Mouse (Mus musculus): ENCODE data around the gene Acy3. TPM values are rescaled to one million over a fixed set of nuclear protein-coding genes. Genes with fewer than 3 reads are reported as not detected.
A peak's percentile ranks its signal among the peaks of the same experiment; 100 is the strongest.
"Not testable (repeated sequence)": the region's sequence is repeated elsewhere in the genome, so short reads cannot be mapped to it uniquely, and the experiment has no call there.

The Acy3 gene
- 1 to 10 TPM; 1.7 to 2.6 TPM for total RNA-seq (2021)
- long read RNA-seq, experiment 1, partial matches to known transcripts = 0 of 2 reads
- long read RNA-seq, experiment 1, other reads (novel, unspliced or antisense) = 1 of 2 reads
- long read RNA-seq, experiment 2, partial matches to known transcripts = 1 of 4 reads
- long read RNA-seq, experiment 2, other reads (novel, unspliced or antisense) = 2 of 4 reads

- intact Hi-C loops (cut with DNase I) = loop anchor here (10.0 kb wide), 1 partner anchor 202 kb away; no protein-coding TSS in a partner anchor
- peak within 1 kb of the TSS; percentile 86 for H3K27ac ChIP-seq
- peak within 1 kb of the TSS; percentile 61 for H3K4me3 ChIP-seq
- no peak for TF ChIP-seq CTCF (IDR thresholded peaks at IDR 0.05)
- peak; percentile 87 for DNase-seq
Measured at GRCm38 (mm10) chr19:3986334-3986733, at the start of gene Acy3. Gene Acy3, plus strand, starts transcription at chr19:3986570.

- intact Hi-C loops (cut with DNase I) = no loop called here
- no peak for DNase-seq
- H3K27ac ChIP-seq = no peak overlapping the region
- no peak overlapping the region for H3K4me3 ChIP-seq
- no peak for TF ChIP-seq CTCF (IDR thresholded peaks at IDR 0.05)
Measured at GRCm38 (mm10) chr19:3942315-3942714, 44.1 kb upstream of the Acy3 start.

GRCm38 (mm10) chr19:3942986-3943735, 43.2 kb upstream of the Acy3 start:
- Histone ChIP-seq H3K27ac (no peak overlapping the region), H3K4me3 (no peak overlapping the region)
- no peak for DNase-seq
- intact Hi-C loops (cut with DNase I) = no loop called here
- TF ChIP-seq CTCF (IDR thresholded peaks at IDR 0.05) = no peak

GRCm38 (mm10) chr19:3945872-3946564, 40.4 kb upstream of the Acy3 start:
- peak; percentile 15 for DNase-seq
- Histone ChIP-seq H3K27ac (no peak overlapping the region), H3K4me3 (no peak overlapping the region)
- intact Hi-C loops (cut with DNase I) = loop anchor here (2.0 kb wide), 3 partner anchors 35 to 105 kb away; partner anchors contain the start of gene Ndufv1
- no peak for TF ChIP-seq CTCF (IDR thresholded peaks at IDR 0.05)

GRCm38 (mm10) chr19:3946715-3947114, 39.7 kb upstream of the Acy3 start:
- TF ChIP-seq CTCF (IDR thresholded peaks at IDR 0.05) = no peak; the same call in none of the 2 replicates
- no peak overlapping the region for H3K4me3 ChIP-seq
- peak; percentile 72 for DNase-seq
- intact Hi-C loops (cut with DNase I) = loop anchor here (2.0 kb wide), 3 partner anchors 34 to 104 kb away; partner anchors contain the start of gene Ndufv1
- H3K27ac ChIP-seq = no peak overlapping the region

DNA sequence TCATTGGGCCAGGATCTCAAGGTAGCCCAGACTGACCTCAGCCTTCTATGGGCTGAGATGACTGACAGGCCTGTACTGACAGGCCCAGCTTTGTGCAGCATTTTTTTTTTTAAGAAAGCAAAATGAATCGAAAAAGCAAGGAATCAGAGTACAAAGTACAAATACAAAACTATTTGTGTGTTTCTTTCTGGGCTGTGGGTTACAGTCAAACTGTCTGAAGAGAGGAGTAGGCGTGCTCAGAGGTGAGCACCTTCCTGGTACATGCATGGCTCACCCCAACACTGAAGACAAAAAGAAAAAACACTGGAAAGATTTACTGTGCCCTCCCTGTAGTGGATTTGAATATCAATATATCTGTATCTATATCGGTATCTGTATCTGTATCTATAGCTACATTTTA, 38.6 kb upstream of the Acy3 start:
- intact Hi-C loops (cut with DNase I) = loop anchor here (2.0 kb wide), 3 partner anchors 33 to 103 kb away; partner anchors contain the start of gene Ndufv1
- no peak overlapping the region for H3K4me3 ChIP-seq
- DNase-seq = no peak
- no peak overlapping the region for H3K27ac ChIP-seq
- no peak for TF ChIP-seq CTCF (IDR thresholded peaks at IDR 0.05)

DNA sequence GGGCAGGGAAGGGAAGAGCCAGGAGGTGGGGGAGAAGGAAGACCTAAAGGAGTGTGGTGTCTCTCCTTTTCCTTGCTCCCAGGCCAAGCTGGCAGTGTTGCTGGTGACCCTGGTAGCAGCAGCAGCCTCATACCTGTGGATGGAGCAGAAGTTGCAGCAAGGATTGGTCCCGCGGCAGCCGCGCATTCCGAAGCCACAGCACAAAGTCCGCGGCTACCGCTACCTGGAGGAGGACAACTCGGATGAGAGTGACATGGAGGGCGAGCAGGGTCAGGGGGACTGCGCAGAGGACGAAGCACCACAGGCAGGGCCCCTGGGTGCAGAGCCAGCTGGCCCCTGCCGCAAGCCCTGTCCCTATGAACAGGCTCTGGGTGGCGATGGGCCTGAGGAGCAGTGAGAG, 37.8 kb upstream of the Acy3 start:
- Histone ChIP-seq H3K27ac (no peak overlapping the region), H3K4me3 (no peak overlapping the region)
- intact Hi-C loops (cut with DNase I) = no loop called here
- no peak for TF ChIP-seq CTCF (IDR thresholded peaks at IDR 0.05)
- peak; percentile 13 for DNase-seq

DNA sequence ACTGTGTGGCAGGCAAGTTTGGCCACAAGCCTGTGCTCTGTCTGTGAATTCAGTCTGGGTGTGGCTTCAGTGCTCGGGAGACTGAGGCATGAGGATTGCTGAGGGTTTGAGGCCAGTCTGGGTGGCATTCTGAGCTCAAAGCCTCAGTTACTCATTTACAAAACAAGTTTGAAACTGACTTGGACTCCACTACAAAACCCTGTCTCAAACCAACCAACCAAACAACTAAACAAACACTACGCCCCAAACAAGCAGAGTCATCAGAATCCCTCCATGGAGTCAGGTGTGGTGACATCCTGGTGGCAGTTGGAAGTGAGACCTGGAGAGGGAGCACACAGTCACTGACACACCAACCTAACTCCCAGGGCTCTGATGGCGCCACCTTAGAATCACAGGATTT, 36.0 kb upstream of the Acy3 start:
- intact Hi-C loops (cut with DNase I) = no loop called here
- TF ChIP-seq CTCF (IDR thresholded peaks at IDR 0.05) = no peak
- H3K4me3 ChIP-seq = no peak overlapping the region
- peak; percentile 7 for DNase-seq
- no peak overlapping the region for H3K27ac ChIP-seq

GRCm38 (mm10) chr19:3951461-3951860, 34.9 kb upstream of the Acy3 start:
- peak; percentile 1 for DNase-seq
- Histone ChIP-seq H3K27ac (no peak overlapping the region), H3K4me3 (no peak overlapping the region)
- no peak for TF ChIP-seq CTCF (IDR thresholded peaks at IDR 0.05)
- intact Hi-C loops (cut with DNase I) = no loop called here

DNA sequence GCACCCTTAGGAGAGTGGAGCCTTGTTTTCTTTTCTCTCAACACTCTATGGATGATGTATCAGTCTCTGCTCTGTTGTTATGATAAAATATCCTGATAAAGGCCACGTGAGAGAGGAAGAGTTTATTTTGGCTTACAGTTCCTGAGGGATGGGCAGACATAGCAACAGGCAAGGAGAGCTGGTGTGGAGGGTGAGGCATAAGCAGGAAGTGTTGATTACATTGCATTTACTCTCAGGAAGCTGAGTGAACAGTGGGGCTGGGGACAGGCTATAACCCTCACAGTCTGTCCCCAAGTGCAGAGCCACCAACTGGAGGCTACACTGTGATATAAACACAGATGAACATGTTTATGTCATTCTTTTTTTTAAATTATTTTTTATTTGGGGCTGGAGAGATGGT, 34.3 kb upstream of the Acy3 start:
- DNase-seq = peak; percentile 2
- intact Hi-C loops (cut with DNase I) = no loop called here
- no peak for TF ChIP-seq CTCF (IDR thresholded peaks at IDR 0.05)
- Histone ChIP-seq H3K4me3 (no peak overlapping the region), H3K27ac (no peak overlapping the region)

DNA sequence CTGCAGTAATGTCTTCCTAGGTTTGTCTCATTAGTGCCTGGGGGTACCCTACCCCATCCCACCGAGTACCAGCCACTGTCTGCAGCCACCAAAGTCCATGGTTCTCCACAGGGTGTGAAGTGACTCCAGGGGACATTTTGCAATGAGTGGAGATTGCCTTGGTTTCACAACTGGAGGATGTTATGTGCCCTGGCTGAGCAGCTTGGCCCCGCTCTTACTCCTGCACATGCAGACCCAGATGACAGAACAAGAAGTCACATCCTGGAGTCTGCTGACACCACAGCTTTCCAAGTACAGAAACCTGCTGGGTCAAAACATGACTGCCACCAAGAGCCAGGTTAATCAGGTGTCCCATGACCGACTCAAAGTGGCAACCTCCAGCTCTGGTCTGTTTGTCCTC, 31.3 kb upstream of the Acy3 start:
- H3K27ac ChIP-seq = no peak overlapping the region
- no peak for DNase-seq
- intact Hi-C loops (cut with DNase I) = no loop called here
- TF ChIP-seq CTCF (IDR thresholded peaks at IDR 0.05) = no peak
- no peak overlapping the region for H3K4me3 ChIP-seq

- DNase-seq = no peak
- Histone ChIP-seq H3K27ac (no peak overlapping the region), H3K4me3 (no peak overlapping the region)
- intact Hi-C loops (cut with DNase I) = no loop called here
- TF ChIP-seq CTCF (IDR thresholded peaks at IDR 0.05) = no peak
Measured at GRCm38 (mm10) chr19:3955804-3956203, 30.6 kb upstream of the Acy3 start.

- DNase-seq; intact Hi-C loops (cut with DNase I); H3K27ac ChIP-seq; H3K4me3 ChIP-seq: not testable (repeated sequence)
Measured at GRCm38 (mm10) chr19:3957296-3958036, 28.9 kb upstream of the Acy3 start.

Data from gastrocnemius, adult 2 months (tissue).